Mouse (Mus musculus) heart, adult 2 months (tissue): ENCODE results near the gene Aacs.

ENCODE experiments used
- CTCF ChIP-seq: fragments of 200-600 bp; IDR thresholded peaks from 2 replicates; pipeline ENCODE4 v1.8.1; 2022; ENCODE audit warnings: antibody characterized with exemption, mild to moderate bottlenecking, moderate library complexity
- EP300 ChIP-seq: fragments of 200-500 bp; IDR thresholded peaks from 2 replicates; pipeline ENCODE4 v1.6.1; 2011; ENCODE audit warnings: low read depth, low read length, control low read depth; ENCODE audit not compliant: insufficient read depth

DNA sequence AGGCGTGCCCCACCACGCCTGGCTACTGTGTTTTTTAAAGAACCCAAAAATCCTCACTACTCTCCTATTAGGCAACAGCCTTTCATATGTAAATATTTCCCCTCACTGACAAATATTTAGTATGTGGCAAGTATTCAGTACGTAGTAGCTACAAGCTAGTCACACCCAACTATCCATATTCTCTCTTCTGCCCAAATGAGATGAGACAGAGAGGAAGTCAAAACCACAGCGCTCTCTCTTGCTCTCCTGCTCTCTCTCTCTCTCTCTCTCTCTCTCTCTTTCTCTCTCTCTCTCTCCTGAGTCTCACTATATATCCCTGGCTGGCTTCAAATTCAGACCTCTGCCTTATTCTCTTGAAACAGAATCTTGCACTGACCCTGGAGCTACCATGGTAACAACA lies 31.1 kb upstream of the Aacs start:
- TF ChIP-seq CTCF (no peak), EP300 (no peak)
